Mouse (Mus musculus) retina, postnatal 1 day (tissue): ENCODE measurements at regions not wholly inside any gene's neighbourhood (a gene's known extent, or its start where the extent isn't known, plus 50 kb on each side); places are given as distances from the start of the nearest gene placed in this dataset.
"Not testable (repeated sequence)": the region's sequence is repeated elsewhere in the genome, so short reads cannot be mapped to it uniquely, and the experiment has no call there.

ENCODE experiments used
- DNase-seq: peaks from one replicate; pipeline ENCODE4 v3.0.0-alpha.2; 2012

GRCm38 (mm10) chrX:94785983-94786382, 61.6 kb downstream of the Zxdb start:
- DNase-seq, result no peak

DNA sequence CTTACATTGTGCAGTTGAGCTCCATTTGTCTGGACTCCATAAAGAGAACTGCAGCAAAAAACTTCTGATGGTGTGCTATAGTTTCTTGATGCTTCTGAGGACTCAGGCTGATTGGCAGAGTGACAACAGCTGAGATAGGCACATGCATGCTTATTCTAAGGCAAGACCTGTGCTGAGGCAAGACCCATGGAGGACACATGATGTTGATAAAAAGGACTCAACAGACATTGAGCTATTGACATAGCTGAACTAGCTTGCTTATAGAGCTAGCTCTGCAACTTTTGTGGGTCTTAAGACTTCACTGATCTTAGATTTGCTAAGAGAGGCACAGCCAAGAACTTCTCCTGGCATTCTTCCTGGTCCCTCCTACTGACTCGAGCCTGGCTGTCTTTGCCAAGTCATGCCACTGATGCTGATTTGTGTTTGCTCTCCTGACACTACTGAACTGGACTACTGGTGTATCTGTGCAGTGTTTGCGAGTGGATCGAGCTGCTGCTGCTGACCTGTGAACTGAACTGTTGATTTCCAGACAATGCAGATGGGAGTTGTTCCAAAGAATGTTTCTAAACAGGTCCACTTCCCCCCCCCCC, 64.1 kb downstream of the Zxdb start:
- DNase-seq, result no peak

DNA sequence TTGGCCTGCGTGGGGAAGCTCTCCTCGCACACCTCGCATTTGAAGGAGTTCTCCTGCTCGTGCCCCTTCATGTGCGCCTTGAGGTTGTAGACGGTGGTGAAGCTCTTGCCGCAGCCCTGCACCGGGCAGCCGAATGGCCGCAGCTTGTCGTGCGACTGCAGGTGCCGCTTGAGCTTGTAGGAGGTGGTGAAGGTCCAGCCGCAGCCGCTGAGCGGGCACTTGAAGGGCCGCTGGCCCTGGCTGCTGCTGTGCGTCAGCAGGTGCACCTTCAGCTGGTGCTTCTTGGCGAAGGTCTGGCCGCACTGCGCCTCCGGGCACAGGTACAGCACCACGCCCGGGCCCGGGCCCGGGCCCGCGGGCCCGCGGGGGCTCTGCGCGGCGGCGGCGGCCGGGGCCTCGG, 72.5 kb downstream of the Zxdb start:
- DNase-seq, result not testable (repeated sequence)

GRCm38 (mm10) chrX:94797348-94798182, 73.2 kb downstream of the Zxdb start:
- DNase-seq, result not testable (repeated sequence)

GRCm38 (mm10) chrX:94798183-94798619, 73.8 kb downstream of the Zxdb start:
- DNase-seq, result not testable (repeated sequence)

- DNase-seq, result not testable (repeated sequence)
Observed at GRCm38 (mm10) chrX:94812760-94813159, 88.4 kb downstream of the Zxdb start.

GRCm38 (mm10) chrX:94827524-94827923, 103.2 kb downstream of the Zxdb start:
- DNase-seq, result not testable (repeated sequence)

DNA sequence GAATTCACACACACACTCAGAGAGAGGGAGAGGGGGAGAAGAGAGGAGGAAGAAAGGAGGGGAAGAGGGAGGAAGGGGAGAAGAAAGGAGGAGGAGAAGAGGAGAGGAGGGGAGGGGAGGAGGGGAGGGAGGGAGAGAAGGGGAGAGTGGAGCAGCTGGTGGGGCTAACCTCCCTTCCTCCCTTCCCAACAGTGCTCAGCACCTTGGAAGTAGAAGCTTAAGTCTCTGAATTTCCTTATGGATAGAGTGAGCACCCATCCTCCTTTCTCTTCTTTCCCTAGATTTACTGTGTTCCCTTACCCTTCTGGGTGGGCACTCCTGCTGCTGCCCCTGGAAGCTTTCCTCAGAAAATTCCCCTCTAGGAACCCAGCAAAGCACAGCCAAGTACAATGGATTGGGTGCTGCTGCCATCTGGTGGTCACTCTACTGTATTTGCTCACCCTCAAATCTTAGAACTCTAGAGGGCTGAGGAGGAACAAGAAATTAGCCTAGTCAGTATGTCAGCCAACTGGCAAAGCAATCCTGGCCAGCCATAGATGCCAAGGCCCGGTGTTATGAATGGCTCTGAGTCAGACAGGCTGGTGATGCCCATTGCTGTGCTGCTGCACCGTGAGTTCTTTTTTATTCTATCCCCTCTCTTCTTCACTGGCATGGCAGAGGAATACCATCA, 119.9 kb downstream of the Zxdb start:
- peak; percentile 13 for DNase-seq

GRCm38 (mm10) chrX:94849549-94849948, 125.2 kb downstream of the Zxdb start:
- not testable (repeated sequence) for DNase-seq

DNA sequence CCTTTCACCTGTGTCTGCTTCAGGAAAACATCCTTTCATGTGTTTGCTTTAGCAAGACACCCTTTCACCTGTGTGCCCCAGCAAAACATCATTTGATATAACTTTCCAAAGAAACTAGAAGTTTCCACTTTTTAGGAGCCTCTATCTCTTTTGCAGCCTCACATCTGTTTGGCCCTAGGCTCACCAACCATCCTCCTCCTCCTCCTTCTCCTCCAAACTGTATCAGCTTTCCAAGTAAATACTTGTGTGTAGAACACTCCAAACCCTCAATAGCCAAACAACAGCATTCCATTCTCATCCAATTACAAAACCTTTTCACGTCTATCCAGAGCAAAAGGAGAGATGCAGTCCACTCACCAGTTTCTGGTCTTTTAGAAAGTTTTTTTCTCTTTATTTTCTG, 133.1 kb downstream of the Zxdb start:
- no peak for DNase-seq

GRCm38 (mm10) chrX:94857954-94858353, 133.6 kb downstream of the Zxdb start:
- DNase-seq, result no peak

DNA sequence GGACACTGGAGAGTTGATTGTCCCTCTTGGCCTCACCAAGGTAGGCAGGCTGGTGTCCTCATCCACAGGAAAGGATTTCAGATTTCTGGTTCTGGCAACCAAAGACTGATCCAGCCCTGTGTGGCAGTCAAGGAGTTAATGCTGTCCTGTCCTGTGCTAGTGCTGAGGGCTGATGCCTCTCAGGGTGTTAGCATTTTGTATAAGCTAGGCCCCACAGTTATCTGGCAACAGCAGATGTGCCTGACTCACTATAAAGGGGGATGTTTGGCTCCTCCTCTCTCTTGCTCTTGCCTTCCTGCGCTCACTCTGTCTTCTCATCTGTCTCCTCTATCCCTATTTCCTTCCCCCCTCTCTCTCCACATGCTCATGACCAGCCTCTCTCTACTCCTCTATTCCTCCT, 138.8 kb downstream of the Zxdb start:
- DNase-seq, result no peak

DNA sequence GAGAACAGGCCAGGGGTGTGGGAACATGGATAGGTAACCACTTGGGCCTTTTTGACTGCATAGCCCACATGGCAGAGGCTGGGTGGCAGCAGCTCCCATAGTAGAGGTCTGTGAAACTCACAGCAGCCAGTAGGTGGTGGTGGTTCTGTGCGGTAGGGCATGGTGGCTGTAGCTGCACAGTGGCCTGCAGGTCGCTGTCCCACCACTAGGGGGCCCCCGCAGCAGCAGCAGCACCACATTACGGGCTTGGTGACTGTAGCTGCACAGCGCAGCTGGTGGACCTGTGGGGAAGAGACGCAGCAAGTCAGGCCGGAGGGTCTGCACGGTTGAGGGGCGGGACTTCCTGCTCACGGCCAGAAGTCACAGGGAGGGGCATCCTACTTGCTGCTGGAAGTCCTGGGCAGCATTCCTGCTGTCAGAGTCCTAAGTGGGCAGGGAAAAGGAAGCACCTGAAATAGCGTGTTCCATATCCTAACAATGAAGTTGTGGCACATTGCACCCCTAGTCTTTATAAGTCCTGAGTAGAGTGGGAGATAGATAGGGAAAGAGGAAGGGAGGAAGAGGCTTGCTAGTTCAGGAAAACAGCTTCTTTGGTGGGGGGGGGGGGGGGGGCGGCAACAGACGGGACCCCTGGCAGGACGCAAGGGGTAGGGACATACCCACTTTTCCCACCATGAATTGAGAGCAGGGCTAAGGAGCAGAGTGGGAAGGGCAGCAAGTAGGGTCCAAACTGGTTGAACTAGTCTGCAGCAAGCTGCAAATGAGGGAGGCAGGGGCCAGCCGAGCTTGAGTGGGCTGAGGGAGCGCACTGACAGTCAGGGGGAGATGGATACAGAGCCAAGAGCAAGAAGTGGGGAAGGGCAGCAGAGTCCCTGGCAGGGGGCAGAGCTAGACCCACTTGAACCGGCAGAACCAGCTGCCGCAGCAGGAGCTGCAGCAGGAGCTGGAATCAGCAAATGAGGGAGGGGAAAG, 141.4 kb downstream of the Zxdb start:
- peak; percentile 94 for DNase-seq

GRCm38 (mm10) chrX:94883547-94883946, 142.9 kb downstream of the Spin4 start:
- DNase-seq, result not testable (repeated sequence)
